Mouse (Mus musculus) G1E (cell line): ENCODE results near the gene Dstn. TPM values are rescaled to one million over a fixed set of nuclear protein-coding genes. Genes with fewer than 3 reads are reported as not detected.

ENCODE experiments used
- ATAC-seq: 2 replicates; pipeline ENCODE4 v1.8.0; 2016; ENCODE audit warnings: mild to moderate bottlenecking; ENCODE audit not compliant: insufficient number of reproducible peaks, poor library complexity, low FRiP score, severe bottlenecking; ENCODE audit errors: extremely low read depth
- DNase-seq: peaks from one replicate; pipeline ENCODE4 v3.0.0; 2012; ENCODE audit warnings: low spot score
- H3K27me3 ChIP-seq: 2 replicates; pipeline ENCODE4 v1.6.1; 2012; ENCODE audit warnings: mild to moderate bottlenecking, low read length, inconsistent platforms; ENCODE audit not compliant: insufficient read depth
- H3K36me3 ChIP-seq: replicated peaks from 2 replicates; pipeline ENCODE3; 2012; ENCODE audit warnings: mild to moderate bottlenecking, inconsistent platforms
- H3K4me1 ChIP-seq: 2 replicates; pipeline ENCODE4 v1.6.1; 2012; ENCODE audit warnings: low read depth, low read length, inconsistent platforms, mixed read lengths; ENCODE audit not compliant: insufficient read depth
- H3K4me3 ChIP-seq: 2 replicates; pipeline ENCODE4 v1.5.1; 2012; ENCODE audit warnings: low read depth, mild to moderate bottlenecking, inconsistent platforms, low read length, moderate library complexity, mixed read lengths
- H3K9me3 ChIP-seq: replicated peaks from 2 replicates; pipeline ENCODE4 v1.6.1; 2012; ENCODE audit warnings: inconsistent platforms
- CTCF ChIP-seq: IDR thresholded peaks from 2 replicates; pipeline ENCODE4 v1.5.1; 2012; ENCODE audit warnings: low read depth, low read length, inconsistent platforms, mixed read lengths
- GATA1 ChIP-seq: IDR thresholded peaks from 2 replicates; pipeline ENCODE4 v1.6.1; 2012; ENCODE audit warnings: borderline replicate concordance, low read length, inconsistent platforms, mixed read lengths
- GATA2 ChIP-seq: IDR thresholded peaks from 2 replicates; pipeline ENCODE4 v1.6.1; 2012; ENCODE audit warnings: low read depth, low read length, inconsistent platforms, borderline replicate concordance
- POLR2AphosphoS5 ChIP-seq: IDR thresholded peaks from 2 replicates; pipeline ENCODE4 v1.6.1; 2012; ENCODE audit warnings: low read depth, low read length, inconsistent platforms; ENCODE audit not compliant: insufficient replicate concordance
- TAL1 ChIP-seq: conservative IDR thresholded peaks from 2 replicates; pipeline ENCODE4 v1.6.1; 2012; ENCODE audit warnings: low read depth, low read length, inconsistent platforms, mixed read lengths
- polyA plus RNA-seq: library from polyadenylated mRNA; stranded (reverse); fragments of >175 nt; gene quantifications from 2 replicates; pipeline ENCODE4 v1.2.3, GENCODE M21; 2012
- total RNA-seq, 2 experiments: library from RNA; stranded (forward) in 1 of 2; stranded (reverse) in 1 of 2; fragments of 200-1000 nt in 1 of 2; fragments of >200 nt in 1 of 2; fragmentation: Nextera tagmentation in 1 of 2; gene quantifications; 2 replicates each; pipeline ENCODE4 v1.2.3; 2014 to 2017

The Dstn gene
- total and polyA plus RNA-seq, 3 experiments = 7.8 to 94.2 (median 59.6) TPM

GRCm38 (mm10) chr2:143944796-143945195 lies 29.7 kb downstream of the Dstn start:
- ATAC-seq (no peak), DNase-seq (no peak)
- H3K27me3 ChIP-seq = no peaks in the 10 kb centered on the region
- TF ChIP-seq POLR2AphosphoS5 (no peak), TAL1 (no peak), GATA1 (no peak), CTCF (no peak), GATA2 (no peak)
- no peak overlapping the region for H3K4me3 ChIP-seq
- peaks cover 87% of the 10 kb centered on the region for H3K36me3 ChIP-seq
- H3K4me1 ChIP-seq = no peaks in the 10 kb centered on the region
- no peaks in the 10 kb centered on the region for H3K9me3 ChIP-seq

- no peaks in the 10 kb centered on the region for H3K27me3 ChIP-seq
- H3K36me3 ChIP-seq = peaks cover 86% of the 10 kb centered on the region
- DNase-seq (no peak), ATAC-seq (0 out of 2 replicates have a peak, but pooled peaks have one; percentile 30)
- H3K4me1 ChIP-seq = no peaks in the 10 kb centered on the region
- H3K4me3 ChIP-seq = no peak overlapping the region
- TF ChIP-seq GATA1 (no peak), CTCF (0 out of 2 replicates have a peak, but pooled peaks have one; percentile 15)
- no peaks in the 10 kb centered on the region for H3K9me3 ChIP-seq
Measured at GRCm38 (mm10) chr2:143945466-143946075, 30.5 kb downstream of the Dstn start.

- DNase-seq (no peak), ATAC-seq (no peak)
- no peaks in the 10 kb centered on the region for H3K4me1 ChIP-seq
- no peaks in the 10 kb centered on the region for H3K27me3 ChIP-seq
- H3K36me3 ChIP-seq = peaks cover 89% of the 10 kb centered on the region
- no peak for TF ChIP-seq POLR2AphosphoS5
- TF ChIP-seq TAL1 = no peak
- no peak for TF ChIP-seq GATA2
- no peak for TF ChIP-seq GATA1
- no peak for TF ChIP-seq CTCF
- H3K9me3 ChIP-seq = no peaks in the 10 kb centered on the region
- no peak overlapping the region for H3K4me3 ChIP-seq
Measured at GRCm38 (mm10) chr2:143946399-143946798, 31.3 kb downstream of the Dstn start.

- no peak for TF ChIP-seq POLR2AphosphoS5
- TF ChIP-seq TAL1 = no peak
- TF ChIP-seq CTCF = no peak
- TF ChIP-seq GATA2 = no peak
- no peak for TF ChIP-seq GATA1
- ATAC-seq = no peak
Measured at GRCm38 (mm10) chr2:143947981-143948380, 32.9 kb downstream of the Dstn start.

GRCm38 (mm10) chr2:143948416-143948815 lies 33.3 kb downstream of the Dstn start:
- H3K9me3 ChIP-seq = no peaks in the 10 kb centered on the region
- no peaks in the 10 kb centered on the region for H3K4me1 ChIP-seq
- DNase-seq = no peak
- peaks cover 98% of the 10 kb centered on the region for H3K36me3 ChIP-seq
- ATAC-seq = no peak
- TF ChIP-seq POLR2AphosphoS5 = no peak
- TF ChIP-seq GATA2 = no peak
- no peak for TF ChIP-seq GATA1
- TF ChIP-seq CTCF = no peak
- no peak for TF ChIP-seq TAL1
- no peak overlapping the region for H3K4me3 ChIP-seq
- H3K27me3 ChIP-seq = no peaks in the 10 kb centered on the region

More at GRCm38 (mm10) chr2:143947981-143948380, 32.9 kb downstream of the Dstn start:
- peaks cover 97% of the 10 kb centered on the region for H3K36me3 ChIP-seq
- no peaks in the 10 kb centered on the region for H3K9me3 ChIP-seq
- no peaks in the 10 kb centered on the region for H3K27me3 ChIP-seq
- no peaks in the 10 kb centered on the region for H3K4me1 ChIP-seq
- no peak overlapping the region for H3K4me3 ChIP-seq
- DNase-seq = no peak

- ATAC-seq = no peak
- peaks cover 98% of the 10 kb centered on the region for H3K36me3 ChIP-seq
Measured at GRCm38 (mm10) chr2:143949217-143949616, 34.1 kb downstream of the Dstn start.

GRCm38 (mm10) chr2:143950290-143951027 lies 35.3 kb downstream of the Dstn start:
- Histone ChIP-seq H3K9me3 (no peaks in the 10 kb centered on the region), H3K36me3 (peaks cover 99% of the 10 kb centered on the region), H3K4me1 (no peaks in the 10 kb centered on the region), H3K4me3 (no peak overlapping the region), H3K27me3 (no peaks in the 10 kb centered on the region)
- DNase-seq = no peak
- ATAC-seq = no peak
- TF ChIP-seq GATA1 (no peak), POLR2AphosphoS5 (no peak), GATA2 (no peak), CTCF (no peak), TAL1 (no peak)

More at GRCm38 (mm10) chr2:143949217-143949616, 34.1 kb downstream of the Dstn start:
- Histone ChIP-seq H3K4me3 (no peak overlapping the region), H3K27me3 (no peaks in the 10 kb centered on the region), H3K9me3 (no peaks in the 10 kb centered on the region), H3K4me1 (no peaks in the 10 kb centered on the region)
- TF ChIP-seq GATA2 (no peak), POLR2AphosphoS5 (no peak), TAL1 (no peak), GATA1 (no peak), CTCF (no peak)
- DNase-seq = no peak
